Mouse (Mus musculus) forebrain, embryonic 10.5 days (tissue): Measurements from ENCODE around the gene Skint10. TPM values are rescaled to one million over a fixed set of nuclear protein-coding genes. Genes with fewer than 3 reads are reported as not detected.

ENCODE experiments used
- DNase-seq: peaks from one replicate; pipeline ENCODE4 v3.0.0-alpha.2; 2017; ENCODE audit warnings: low spot score; ENCODE audit errors: extremely low spot score
- H3K27ac ChIP-seq: fragments of 300-500 bp; sonication (generic); 2 replicates; pipeline ENCODE4 v1.5.1; 2016; ENCODE audit warnings: mild to moderate bottlenecking
- H3K27me3 ChIP-seq: fragments of 300-500 bp; sonication (generic); 2 replicates; pipeline ENCODE4 v1.6.1; 2016; ENCODE audit warnings: mild to moderate bottlenecking; ENCODE audit not compliant: poor library complexity, severe bottlenecking
- H3K36me3 ChIP-seq: fragments of 300-500 bp; sonication (generic); replicated peaks from 2 replicates; pipeline ENCODE4 v1.6.1; 2016; ENCODE audit warnings: mild to moderate bottlenecking, moderate library complexity
- H3K4me1 ChIP-seq: fragments of 300-500 bp; sonication (generic); 2 replicates; pipeline ENCODE4 v1.6.1; 2016
- H3K4me3 ChIP-seq: fragments of 300-500 bp; sonication (generic); 2 replicates; pipeline ENCODE4 v1.5.1; 2016; ENCODE audit warnings: mild to moderate bottlenecking, moderate library complexity
- H3K9me3 ChIP-seq: fragments of 300-500 bp; sonication (generic); 2 replicates; pipeline ENCODE4 v1.6.1; 2016; ENCODE audit warnings: mild to moderate bottlenecking, moderate library complexity
- WGBS: fragments of 180-500 bp; shearing (Covaris S2); methylation state at CpG from one replicate; pipeline ENCODE4 v1.1.7; 2016; 5-methylcytosine and 5-hydroxymethylcytosine counted together
- polyA plus RNA-seq: library from polyadenylated mRNA; unstranded; fragments of >200 nt; fragmentation: Nextera tagmentation; extraction: Ambion mirVana; gene quantifications from 2 replicates; pipeline ENCODE4 v1.2.1, GENCODE M21; 2016

Skint10 gene
- not detected in 2 replicates for polyA plus RNA-seq

DNA sequence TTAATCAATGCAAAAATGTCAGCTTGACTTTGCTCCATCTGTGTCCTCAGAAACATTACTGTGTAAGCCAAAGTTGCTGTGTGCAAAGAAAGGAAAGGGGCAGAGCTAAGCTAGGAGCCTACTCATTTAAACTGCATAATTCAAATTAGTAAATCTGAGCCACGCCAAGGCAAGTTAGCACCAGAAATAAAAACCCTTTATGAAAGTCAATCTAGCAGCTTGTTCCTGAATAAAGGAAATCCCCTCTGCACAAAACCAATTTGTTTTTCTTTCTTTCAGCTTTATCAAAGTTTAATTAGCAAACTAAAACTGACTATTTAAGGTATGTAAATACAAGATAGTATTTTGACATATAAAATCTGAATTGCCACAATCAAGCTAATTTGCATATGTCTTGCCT lies at the start of gene Skint10:
Gene Skint10, minus strand, starts transcription at position 101 of the 400 bp plus-strand sequence.
- Histone ChIP-seq H3K4me3 (no peak within 1 kb of the TSS), H3K27ac (no peak within 1 kb of the TSS), H3K36me3 (no peaks in the 10 kb centered on the region), H3K9me3 (peaks cover 12% of the 10 kb centered on the region; the same call in 1 of the 2 replicates), H3K4me1 (no peaks in the 10 kb centered on the region), H3K27me3 (no peaks in the 10 kb centered on the region)
- WGBS: 86% methylated on average over 1 of the region's 1 CpGs
- no peak for DNase-seq

GRCm38 (mm10) chr4:112790646-112791045 lies 16.0 kb upstream of the Skint10 start:
- Histone ChIP-seq H3K36me3 (no peaks in the 10 kb centered on the region), H3K9me3 (peaks cover 73% of the 10 kb centered on the region), H3K4me3 (no peak overlapping the region), H3K27ac (no peak overlapping the region), H3K27me3 (no peaks in the 10 kb centered on the region), H3K4me1 (no peaks in the 10 kb centered on the region)
- no peak for DNase-seq
- 11% methylated on average over 1 of the region's 1 CpGs for WGBS

Other genes starting within 250 kb of the Skint10 start
- not detected in 2 replicates for gene Skint2, start 217.7 kb downstream of the Skint10 start, polyA plus RNA-seq